Mouse (Mus musculus): Measurements from ENCODE around the gene Txndc15. TPM values are rescaled to one million over a fixed set of nuclear protein-coding genes. Genes with fewer than 3 reads are reported as not detected.

The Txndc15 gene
- polyA plus RNA-seq (2015; fragmentation: Illumina TruSeq; extraction: RNeasy Lipid Tissue Mini Kit (QIAGEN cat#74804); ENCODE audit: insufficient read depth, low read depth, low replicate concordance): 11.3 TPM

GRCm38 (mm10) chr13:55714501-55715166, at the start of gene Txndc15:
TSS of gene Txndc15 (plus strand) at chr13:55714650.

GRCm38 (mm10) chr13:55692535-55693242, 21.8 kb upstream of the Txndc15 start, which contains the start of gene B230219D22Rik:
TSS of gene B230219D22Rik (plus strand) at chr13:55693124.

GRCm38 (mm10) chr13:55727120-55727838, 12.8 kb downstream of the Txndc15 start, which contains the start of gene Pcbd2:
TSS of gene Pcbd2 (plus strand) at chr13:55727368.

Other genes with a start within 250 kb of the Txndc15 start
- 5.1 TPM for gene Dbn1, start 226.5 kb upstream of the Txndc15 start, polyA plus RNA-seq (2015; fragmentation: Illumina TruSeq; extraction: RNeasy Lipid Tissue Mini Kit (QIAGEN cat#74804); ENCODE audit: insufficient read depth, low read depth, low replicate concordance)
- 10.5 TPM for gene Pdlim7, start 201.0 kb upstream of the Txndc15 start, polyA plus RNA-seq (2015; fragmentation: Illumina TruSeq; extraction: RNeasy Lipid Tissue Mini Kit (QIAGEN cat#74804); ENCODE audit: insufficient read depth, low read depth, low replicate concordance)
- gene Dok3, start 185.4 kb upstream of the Txndc15 start, polyA plus RNA-seq (2015; fragmentation: Illumina TruSeq; extraction: RNeasy Lipid Tissue Mini Kit (QIAGEN cat#74804); ENCODE audit: insufficient read depth, low read depth, low replicate concordance): 2.5 TPM
- gene Ddx41, start 178.0 kb upstream of the Txndc15 start, polyA plus RNA-seq (2015; fragmentation: Illumina TruSeq; extraction: RNeasy Lipid Tissue Mini Kit (QIAGEN cat#74804); ENCODE audit: insufficient read depth, low read depth, low replicate concordance): 11.5 TPM
- gene Fam193b, start 143.5 kb upstream of the Txndc15 start, polyA plus RNA-seq (2015; fragmentation: Illumina TruSeq; extraction: RNeasy Lipid Tissue Mini Kit (QIAGEN cat#74804); ENCODE audit: insufficient read depth, low read depth, low replicate concordance): 137 TPM
- gene Tmed9, start 140.9 kb upstream of the Txndc15 start, polyA plus RNA-seq (2015; fragmentation: Illumina TruSeq; extraction: RNeasy Lipid Tissue Mini Kit (QIAGEN cat#74804); ENCODE audit: insufficient read depth, low read depth, low replicate concordance): 41.1 TPM
- 4.6 TPM for gene B4galt7, start 114.8 kb upstream of the Txndc15 start, polyA plus RNA-seq (2015; fragmentation: Illumina TruSeq; extraction: RNeasy Lipid Tissue Mini Kit (QIAGEN cat#74804); ENCODE audit: insufficient read depth, low read depth, low replicate concordance)
- 11.0 TPM for gene Caml, start 91.6 kb upstream of the Txndc15 start, polyA plus RNA-seq (2015; fragmentation: Illumina TruSeq; extraction: RNeasy Lipid Tissue Mini Kit (QIAGEN cat#74804); ENCODE audit: insufficient read depth, low read depth, low replicate concordance)
- 18.4 TPM for gene Ddx46, start 79.6 kb upstream of the Txndc15 start, polyA plus RNA-seq (2015; fragmentation: Illumina TruSeq; extraction: RNeasy Lipid Tissue Mini Kit (QIAGEN cat#74804); ENCODE audit: insufficient read depth, low read depth, low replicate concordance)
- 10.2 TPM for gene B230219D22Rik, start 21.5 kb upstream of the Txndc15 start, polyA plus RNA-seq (2015; fragmentation: Illumina TruSeq; extraction: RNeasy Lipid Tissue Mini Kit (QIAGEN cat#74804); ENCODE audit: insufficient read depth, low read depth, low replicate concordance)
- gene Pcbd2, start 12.7 kb downstream of the Txndc15 start, polyA plus RNA-seq (2015; fragmentation: Illumina TruSeq; extraction: RNeasy Lipid Tissue Mini Kit (QIAGEN cat#74804); ENCODE audit: insufficient read depth, low read depth, low replicate concordance): 18.0 TPM
- not detected for gene Catsper3, start 69.9 kb downstream of the Txndc15 start, polyA plus RNA-seq (2015; fragmentation: Illumina TruSeq; extraction: RNeasy Lipid Tissue Mini Kit (QIAGEN cat#74804); ENCODE audit: insufficient read depth, low read depth, low replicate concordance)
- not detected for gene Pitx1, start 121.5 kb downstream of the Txndc15 start, polyA plus RNA-seq (2015; fragmentation: Illumina TruSeq; extraction: RNeasy Lipid Tissue Mini Kit (QIAGEN cat#74804); ENCODE audit: insufficient read depth, low read depth, low replicate concordance)

Measured in pancreas, adult 10 weeks (tissue).